27 mouse cellular contexts compared by ENCODE assay signal in genomic region chr4:133481488-133481887, GRCm38 (mm10). TPM values are rescaled to one million over a fixed set of nuclear protein-coding genes. Genes with fewer than 3 reads are reported as not detected.
DNase-seq lines count a peak whose midpoint lies in the region; ATAC-seq and TF ChIP-seq lines count a peak whose summit lies in the region.
"Had no signal": no experiment of that assay in that cellular context is flagged by ENCODE, and none has a peak within 500 bp of the region (broad histone marks: within the 10 kb centered on the region; RNA-seq: fewer than 3 reads in every experiment).

No protein-coding gene starts in this region.

- no peak for DNase-seq in gastrocnemius, adult 2 months
- DNase-seq in gastrocnemius, postnatal 36 days: no peak
- peak; percentile 79 for DNase-seq in lung, postnatal 0 days (ENCODE audit: low spot score)
- no peak for DNase-seq in lung, adult 2 months
- peak; percentile 87 for DNase-seq in Muller cell, postnatal 12 days (ENCODE audit: inconsistent ontology term)
- peak; percentile 41 for DNase-seq in stomach, postnatal 0 days (ENCODE audit: low spot score)
- DNase-seq: adrenal gland, adult 8-10 months; cerebellum, adult 18-20 months; cerebellum, postnatal 25 days; embryo, embryonic 11 days; gastrocnemius, postnatal 14 days; kidney, postnatal 10 days; right cerebral cortex, postnatal 25 days had no signal

- no peak for TF ChIP-seq POLR2A in lung, adult 2 months (IDR thresholded peaks at IDR 0.05; ENCODE audit: borderline replicate concordance, extremely low read depth, low read depth, low read length)

- no peaks in the 10 kb centered on the region for H3K36me3 ChIP-seq in lung, postnatal 0 days (ENCODE audit: insufficient read depth, low read length)
- no peaks in the 10 kb centered on the region for H3K36me3 ChIP-seq in stomach, postnatal 0 days (ENCODE audit: control insufficient read depth, insufficient read depth, low read length)
- no peaks in the 10 kb centered on the region for H3K36me3 ChIP-seq in intestine, embryonic 15.5 days
- H3K36me3 ChIP-seq: embryonic facial prominence, embryonic 15.5 days; forebrain, embryonic 10.5 days; hindbrain, embryonic 10.5 days; limb, embryonic 13.5 days; stomach, embryonic 15.5 days had no signal

- no peaks in the 10 kb centered on the region for H3K9me3 ChIP-seq in lung, postnatal 0 days (ENCODE audit: low read length)
- no peaks in the 10 kb centered on the region for H3K9me3 ChIP-seq in stomach, postnatal 0 days (ENCODE audit: control insufficient read depth, low read length)
- H3K9me3 ChIP-seq in intestine, embryonic 15.5 days: no peaks in the 10 kb centered on the region
- H3K9me3 ChIP-seq: embryonic facial prominence, embryonic 15.5 days; forebrain, embryonic 10.5 days; hindbrain, embryonic 10.5 days; limb, embryonic 13.5 days; stomach, embryonic 15.5 days had no signal

- peak overlapping the region; percentile 72; the same call in 1 of the 2 replicates for H3K4me3 ChIP-seq in gastrocnemius, adult 2 months
- peak overlapping the region; percentile 10; the same call in 1 of the 2 replicates for H3K4me3 ChIP-seq in lung, postnatal 0 days (ENCODE audit: low read depth, low read length)
- no peak overlapping the region for H3K4me3 ChIP-seq in lung, adult 2 months (replicated peaks; ENCODE audit: extremely low read depth, low read depth, low read length)
- no peak overlapping the region; the same call in 1 of the 2 replicates for H3K4me3 ChIP-seq in stomach, postnatal 0 days (ENCODE audit: low read depth, low read length)
- no peak overlapping the region for H3K4me3 ChIP-seq in intestine, embryonic 15.5 days (replicated peaks)
- H3K4me3 ChIP-seq: embryonic facial prominence, embryonic 15.5 days; hindbrain, embryonic 10.5 days had no signal

- no peak for TF ChIP-seq CTCF in gastrocnemius, adult 2 months (IDR thresholded peaks at IDR 0.05)
- no peak for TF ChIP-seq CTCF in lung, postnatal 0 days (IDR thresholded peaks at IDR 0.05)
- no peak for TF ChIP-seq CTCF in lung, adult 2 months (IDR thresholded peaks at IDR 0.05; ENCODE audit: insufficient read depth, low read length)
- no peak for TF ChIP-seq CTCF in stomach, postnatal 0 days (IDR thresholded peaks at IDR 0.05; ENCODE audit: low read depth)

- ATAC-seq in lung, postnatal 0 days: peak; percentile 34
- no peak for ATAC-seq in stomach, postnatal 0 days (ENCODE audit: low FRiP score, low TSS enrichment)
- ATAC-seq in intestine, embryonic 15.5 days: no peak
- ATAC-seq: CD4-positive, CD25-positive, alpha-beta regulatory T cell, adult 4 months; hindbrain, postnatal 0 days; midbrain, embryonic 16.5 days had no signal

- intact Hi-C loops in gastrocnemius, adult 2 months (cut with DNase I): no loop called here
- intact Hi-C loops in gastrocnemius, postnatal 36 days (cut with DNase I): no loop called here

- peak overlapping the region; percentile 75 for H3K27ac ChIP-seq in gastrocnemius, adult 2 months
- peak overlapping the region; percentile 54 for H3K27ac ChIP-seq in lung, postnatal 0 days (ENCODE audit: low read length)
- H3K27ac ChIP-seq in stomach, postnatal 0 days (replicated peaks): peak overlapping the region; percentile 45
- H3K27ac ChIP-seq in intestine, embryonic 15.5 days: no peak overlapping the region
- H3K27ac ChIP-seq: embryonic facial prominence, embryonic 15.5 days; forebrain, embryonic 10.5 days; hindbrain, embryonic 10.5 days; hindbrain, postnatal 0 days; limb, embryonic 13.5 days; liver, embryonic 14.5 days; stomach, embryonic 15.5 days had no signal

- H3K27me3 ChIP-seq in lung, postnatal 0 days (replicated peaks; ENCODE audit: insufficient read depth, low read length): no peaks in the 10 kb centered on the region
- H3K27me3 ChIP-seq in stomach, postnatal 0 days (ENCODE audit: control insufficient read depth, insufficient read depth, low read length): no peaks in the 10 kb centered on the region
- H3K27me3 ChIP-seq in intestine, embryonic 15.5 days (replicated peaks): peaks cover 32% of the 10 kb centered on the region

- H3K4me1 ChIP-seq in lung, postnatal 0 days (ENCODE audit: insufficient read depth, low read depth, low read length): no peaks in the 10 kb centered on the region
- peaks cover 7% of the 10 kb centered on the region for H3K4me1 ChIP-seq in lung, adult 2 months (ENCODE audit: control insufficient read depth, insufficient read depth, low read length)
- peaks cover 6% of the 10 kb centered on the region; the same call in 1 of the 2 replicates for H3K4me1 ChIP-seq in stomach, postnatal 0 days (replicated peaks; ENCODE audit: control insufficient read depth, insufficient read depth)
- peaks cover 12% of the 10 kb centered on the region for H3K4me1 ChIP-seq in intestine, embryonic 15.5 days (replicated peaks)

- 23% methylated on average over 4 of the region's 4 CpGs for WGBS in lung, postnatal 0 days
- 34% methylated on average over 4 of the region's 4 CpGs for WGBS in lung, adult 2 months
- 19% methylated on average over 4 of the region's 4 CpGs for WGBS in stomach, postnatal 0 days
- 29% methylated on average over 4 of the region's 4 CpGs for WGBS in intestine, embryonic 15.5 days

- no peak overlapping the region for H3K9ac ChIP-seq in lung, postnatal 0 days (replicated peaks; ENCODE audit: low read depth)
- 0 out of 2 replicates have a peak overlapping the region, but pooled peaks have one; percentile 31 for H3K9ac ChIP-seq in stomach, postnatal 0 days (ENCODE audit: low read length)
- H3K9ac ChIP-seq in intestine, embryonic 15.5 days: no peak overlapping the region
- H3K9ac ChIP-seq: embryonic facial prominence, embryonic 15.5 days; limb, embryonic 13.5 days; liver, embryonic 14.5 days; stomach, embryonic 15.5 days had no signal

- TF ChIP-seq EP300 in lung, postnatal 0 days (IDR thresholded peaks at IDR 0.05): peak; percentile 76
- no peak for TF ChIP-seq EP300 in stomach, postnatal 0 days (optimal IDR thresholded peaks at IDR 0.05)

- H3K4me2 ChIP-seq in lung, postnatal 0 days (replicated peaks; ENCODE audit: low read depth, low read length): peak overlapping the region; percentile 63
- no peak overlapping the region for H3K4me2 ChIP-seq in stomach, postnatal 0 days (replicated peaks; ENCODE audit: low read depth)
- no peak overlapping the region for H3K4me2 ChIP-seq in intestine, embryonic 15.5 days (replicated peaks)
- H3K4me2 ChIP-seq: stomach, embryonic 15.5 days had no signal

RNA-seq across cellular contexts. Expression of gene Tent5b, which starts 1.6 kb away (rescaled TPM):
- total RNA-seq in gastrocnemius, adult 2 months (2021): 1 to 10 TPM; 1.1 TPM
- total RNA-seq in gastrocnemius, postnatal 36 days (2021): 1 to 10 TPM in 1 of 2 experiments, under 1 TPM in 1; 0.59 to 1.0 TPM
- polyA plus RNA-seq in lung, postnatal 0 days (2015; fragmentation: Nextera tagmentation; extraction: Ambion mirVana): 11.0 and 19.1 TPM in 2 replicates
- 21.3 and 23.1 TPM in 2 replicates for polyA plus RNA-seq in lung, adult 2 months (2012; rRNA removed)
- polyA plus RNA-seq in stomach, postnatal 0 days (2015; fragmentation: Nextera tagmentation; extraction: Ambion mirVana): 34.0 and 35.3 TPM in 2 replicates
- 0.82 and 0.94 TPM in 2 replicates for polyA plus RNA-seq in intestine, embryonic 15.5 days (2015; fragmentation: Nextera tagmentation; extraction: Ambion mirVana)
- total RNA-seq: layer of hippocampus, adult 18-20 months; layer of hippocampus, postnatal 25 days; left cerebral cortex, postnatal 14 days had no signal
- polyA plus RNA-seq: CD4-positive, CD25-positive, alpha-beta regulatory T cell, adult 4 months had no signal

RNA-seq across cellular contexts. Expression of gene Trnp1, which starts 16.9 kb away (rescaled TPM):
- under 1 TPM; 0.36 to 0.61 TPM for total RNA-seq in gastrocnemius, adult 2 months (2021)
- under 1 TPM; 0.56 to 0.81 TPM for total RNA-seq in gastrocnemius, postnatal 36 days (2021)
- polyA plus RNA-seq in lung, postnatal 0 days (2015; fragmentation: Nextera tagmentation; extraction: Ambion mirVana): 1.1 and 1.4 TPM in 2 replicates
- 3.4 and 4.5 TPM in 2 replicates for polyA plus RNA-seq in lung, adult 2 months (2012; rRNA removed)
- 4.0 and 4.4 TPM in 2 replicates for polyA plus RNA-seq in stomach, postnatal 0 days (2015; fragmentation: Nextera tagmentation; extraction: Ambion mirVana)
- polyA plus RNA-seq in intestine, embryonic 15.5 days (2015; fragmentation: Nextera tagmentation; extraction: Ambion mirVana): 1.6 and 1.7 TPM in 2 replicates
- total RNA-seq: neutrophil, adult 5-6 weeks had no signal
- polyA plus RNA-seq: CD4-positive, CD25-positive, alpha-beta regulatory T cell, adult 4 months had no signal

RNA-seq across cellular contexts. Expression of gene Kdf1, which starts 37.3 kb away (rescaled TPM):
- not detected for total RNA-seq in gastrocnemius, adult 2 months (2021)
- total RNA-seq in gastrocnemius, postnatal 36 days (2021): not detected
- polyA plus RNA-seq in lung, postnatal 0 days (2015; fragmentation: Nextera tagmentation; extraction: Ambion mirVana): 24.8 TPM in 2 replicates
- polyA plus RNA-seq in lung, adult 2 months (2012; rRNA removed): 19.0 and 22.2 TPM in 2 replicates
- polyA plus RNA-seq in stomach, postnatal 0 days (2015; fragmentation: Nextera tagmentation; extraction: Ambion mirVana): 29.2 and 34.2 TPM in 2 replicates
- 40.5 and 45.1 TPM in 2 replicates for polyA plus RNA-seq in intestine, embryonic 15.5 days (2015; fragmentation: Nextera tagmentation; extraction: Ambion mirVana)
- total RNA-seq: gastrocnemius, postnatal 14 days; layer of hippocampus, postnatal 25 days; left cerebral cortex, postnatal 14 days; neutrophil, adult 5-6 weeks had no signal

Comparison
In these comparisons a context has a peak if more than half of its experiments do, and no peak if none do; other contexts are left out.
1. DNase-seq: peak in lung, postnatal 0 days (single experiment), Muller cell, postnatal 12 days (single experiment) and stomach, postnatal 0 days (single experiment); none in gastrocnemius, adult 2 months (single experiment), gastrocnemius, postnatal 36 days (0 of 2) and lung, adult 2 months (single experiment).
2. H3K4me3 ChIP-seq: peak in gastrocnemius, adult 2 months (single experiment) and lung, postnatal 0 days (single experiment); none in lung, adult 2 months (single experiment), stomach, postnatal 0 days (single experiment) and intestine, embryonic 15.5 days (single experiment).